Mouse (Mus musculus) embryonic fibroblast, embryonic 13.5 days (primary cell): ENCODE measurements around the gene Slc9a3r1.

Source experiments
- CTCF ChIP-seq: IDR thresholded peaks from 2 replicates; pipeline ENCODE4 v1.5.1; 2011; ENCODE audit warnings: mild to moderate bottlenecking, control low read depth, low read length, moderate library complexity, borderline replicate concordance; ENCODE audit not compliant: insufficient read depth
- POLR2A ChIP-seq: IDR thresholded peaks from 2 replicates; pipeline ENCODE4 v1.6.1; 2011; ENCODE audit warnings: low read depth, mild to moderate bottlenecking, control low read depth, low read length, moderate library complexity

DNA sequence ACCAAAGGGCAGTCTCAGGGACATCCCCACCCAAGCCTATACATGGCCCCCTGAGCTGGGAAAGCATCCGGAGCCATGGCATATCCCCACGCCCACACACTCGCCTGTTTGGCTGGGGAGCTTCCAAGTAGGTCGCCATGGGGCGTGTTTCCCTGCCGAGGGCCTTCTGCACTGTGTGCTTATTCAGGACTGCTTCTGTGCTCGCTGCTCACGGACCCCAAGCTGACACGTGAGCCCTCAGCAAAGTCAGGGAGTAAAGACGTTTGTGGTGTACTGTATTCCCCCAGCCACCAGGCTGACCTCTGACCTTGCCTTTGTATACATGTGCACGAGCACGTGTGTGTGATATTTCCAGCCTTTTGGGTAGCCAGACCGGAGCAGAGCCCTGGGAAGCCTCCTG lies 49.0 kb downstream of the Slc9a3r1 start:
- TF ChIP-seq CTCF (no peak), POLR2A (no peak)
